Mouse (Mus musculus) embryonic facial prominence, embryonic 10.5 days (tissue): ENCODE measurements around the gene Ica1l. TPM values are rescaled to one million over a fixed set of nuclear protein-coding genes. Genes with fewer than 3 reads are reported as not detected.

Experiments used
- DNase-seq: peaks from one replicate; pipeline ENCODE4 v3.0.0-alpha.2; 2017; ENCODE audit warnings: low spot score
- H3K27ac ChIP-seq: fragments of 300-500 bp; sonication (generic); replicated peaks from 2 replicates; pipeline ENCODE4 v1.5.1; 2016; ENCODE audit warnings: mild to moderate bottlenecking
- H3K27me3 ChIP-seq: fragments of 300-500 bp; sonication (generic); replicated peaks from 2 replicates; pipeline ENCODE4 v1.6.1; 2016; ENCODE audit warnings: low read depth, mild to moderate bottlenecking; ENCODE audit not compliant: poor library complexity, severe bottlenecking
- H3K36me3 ChIP-seq: fragments of 300-500 bp; sonication (generic); replicated peaks from 2 replicates; pipeline ENCODE4 v1.6.1; 2016; ENCODE audit warnings: mild to moderate bottlenecking, moderate library complexity
- H3K4me1 ChIP-seq: fragments of 300-500 bp; sonication (generic); 2 replicates; pipeline ENCODE4 v1.6.1; 2016
- H3K4me3 ChIP-seq: fragments of 300-500 bp; sonication (generic); 2 replicates; pipeline ENCODE4 v1.5.1; 2016; ENCODE audit warnings: mild to moderate bottlenecking, moderate library complexity
- H3K9me3 ChIP-seq: fragments of 300-500 bp; sonication (generic); 2 replicates; pipeline ENCODE4 v1.6.1; 2016; ENCODE audit warnings: mild to moderate bottlenecking
- WGBS: fragments of 180-500 bp; shearing (Covaris S2); methylation state at CpG from one replicate; pipeline ENCODE4 v1.1.7; 2016; 5-methylcytosine and 5-hydroxymethylcytosine counted together
- polyA plus RNA-seq: library from polyadenylated mRNA; unstranded; fragments of >200 nt; fragmentation: Nextera tagmentation; extraction: Ambion mirVana; gene quantifications from 2 replicates; pipeline ENCODE4 v1.2.1, GENCODE M21; 2016

The Ica1l gene
- polyA plus RNA-seq, 1 experiment from 2014 or later: 0.77 TPM

DNA sequence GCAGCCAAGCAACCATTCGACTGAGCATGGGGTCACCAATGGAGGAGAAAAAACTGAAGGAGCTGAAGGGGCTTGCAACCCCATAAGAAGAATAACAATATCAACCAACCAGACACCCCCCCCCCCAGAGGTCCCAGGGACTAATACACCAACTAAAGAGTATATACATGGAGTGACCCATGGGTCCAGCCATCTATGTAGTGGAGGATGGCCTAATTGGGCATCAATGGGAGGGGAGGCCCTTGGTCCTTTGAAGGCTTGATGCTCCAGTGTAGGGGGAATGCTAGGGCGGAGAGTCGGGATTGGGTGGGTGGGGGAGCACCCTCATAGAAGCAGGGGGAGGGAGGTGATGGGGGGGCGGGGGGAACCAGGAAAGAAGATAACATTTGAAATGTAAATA, 95.5 kb downstream of the Ica1l start:
- no peak overlapping the region for H3K4me3 ChIP-seq
- WGBS: 100% methylated on average over 4 of the region's 4 CpGs
- no peak for DNase-seq
- H3K9me3 ChIP-seq: no peaks in the 10 kb centered on the region
- peaks cover 13% of the 10 kb centered on the region for H3K4me1 ChIP-seq
- peaks cover 25% of the 10 kb centered on the region for H3K36me3 ChIP-seq
- no peaks in the 10 kb centered on the region for H3K27me3 ChIP-seq
- H3K27ac ChIP-seq: no peak overlapping the region

DNA sequence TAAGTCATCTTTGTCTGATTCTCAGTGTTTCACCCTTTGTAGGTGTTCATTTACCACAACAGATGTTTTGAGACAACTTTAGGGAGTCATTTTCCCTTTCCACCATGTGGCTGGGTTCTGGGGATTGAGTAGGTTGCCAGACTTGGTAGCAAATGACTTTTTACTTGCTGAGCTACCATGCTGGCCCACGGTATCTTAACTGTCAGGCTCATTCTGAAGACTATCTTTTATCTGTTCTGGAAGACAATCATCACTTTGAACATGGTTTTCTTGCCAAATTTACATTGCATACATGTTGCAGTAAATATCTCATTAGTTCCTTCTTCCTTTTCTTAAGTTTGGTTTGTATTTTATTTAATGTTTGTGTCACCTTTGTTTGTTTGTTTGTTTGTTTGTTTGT, 97.0 kb downstream of the Ica1l start:
- DNase-seq: no peak
- no peaks in the 10 kb centered on the region for H3K9me3 ChIP-seq

DNA sequence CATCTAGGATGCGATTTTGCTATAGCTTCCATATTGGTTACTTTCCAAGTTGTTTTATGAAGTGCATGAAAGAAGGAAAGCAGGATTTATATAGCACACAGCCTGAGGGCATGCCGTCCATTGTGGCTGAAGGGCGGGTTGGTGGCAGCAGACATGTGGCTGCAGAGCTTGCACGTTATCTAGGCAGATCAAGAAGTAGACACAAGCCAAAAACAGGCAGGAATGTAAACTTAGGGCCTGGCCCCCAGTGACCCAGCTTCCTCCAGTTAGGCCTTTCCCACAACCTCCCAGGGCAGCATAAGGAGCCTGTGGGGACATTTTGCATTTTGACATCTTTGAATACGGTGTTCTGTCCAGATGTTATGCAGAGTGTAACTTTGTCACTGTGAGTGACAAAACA, 99.2 kb downstream of the Ica1l start:
- Histone ChIP-seq H3K4me3 (no peak overlapping the region), H3K9me3 (no peaks in the 10 kb centered on the region), H3K4me1 (peaks cover 19% of the 10 kb centered on the region), H3K27me3 (no peaks in the 10 kb centered on the region), H3K36me3 (peaks cover 1% of the 10 kb centered on the region; the same call in 1 of the 2 replicates), H3K27ac (peak overlapping the region; percentile 1; the same call in 1 of the 2 replicates)
- 45% methylated on average over 5 of the region's 5 CpGs for WGBS
- peak; percentile 35 for DNase-seq

More for the DNA sequence above, 97.0 kb downstream of the Ica1l start:
- Histone ChIP-seq H3K4me3 (no peak overlapping the region), H3K27me3 (no peaks in the 10 kb centered on the region), H3K36me3 (peaks cover 21% of the 10 kb centered on the region), H3K27ac (no peak overlapping the region), H3K4me1 (peaks cover 19% of the 10 kb centered on the region)
- 91% methylated on average over 1 of the region's 1 CpGs for WGBS

DNA sequence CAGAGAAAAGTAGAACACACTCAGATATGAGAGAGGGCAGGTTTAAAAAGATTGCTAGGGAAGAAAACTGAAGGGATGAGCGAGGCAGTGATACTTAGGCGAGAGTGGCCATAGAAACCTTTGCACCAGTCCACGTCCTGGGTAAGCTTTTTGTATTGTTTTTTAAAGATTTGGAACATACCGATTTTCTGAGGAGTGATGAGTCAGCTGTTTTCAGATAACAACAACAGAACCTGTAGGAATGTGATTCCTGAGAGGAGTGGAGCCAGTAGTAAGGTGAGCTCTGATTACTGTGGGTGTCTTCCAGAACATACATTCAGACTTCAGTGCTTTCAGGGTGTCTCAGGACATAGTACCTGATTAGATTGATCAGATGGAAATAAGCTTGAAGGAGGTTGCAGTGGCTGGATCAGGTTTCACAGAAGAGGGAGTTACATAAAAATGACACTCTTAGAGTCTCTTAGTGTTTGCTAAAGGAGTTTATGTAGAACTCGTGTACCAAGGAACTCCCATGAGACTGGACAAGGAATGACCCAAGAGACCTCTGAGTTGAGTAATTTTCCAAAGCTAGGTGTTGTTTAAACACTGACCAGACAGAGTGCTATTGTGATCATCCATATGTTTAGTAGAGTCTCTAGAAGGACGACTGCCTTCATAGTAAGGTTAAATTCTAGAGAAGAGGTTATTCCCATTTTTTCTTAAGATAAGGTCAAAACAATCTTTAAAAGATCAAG, 100.8 kb downstream of the Ica1l start:
- Histone ChIP-seq H3K27me3 (no peaks in the 10 kb centered on the region), H3K4me1 (peaks cover 19% of the 10 kb centered on the region), H3K9me3 (no peaks in the 10 kb centered on the region), H3K27ac (no peak overlapping the region), H3K36me3 (no peaks in the 10 kb centered on the region), H3K4me3 (no peak overlapping the region)
- WGBS: 80% methylated on average over 6 of the region's 6 CpGs
- DNase-seq: no peak

DNA sequence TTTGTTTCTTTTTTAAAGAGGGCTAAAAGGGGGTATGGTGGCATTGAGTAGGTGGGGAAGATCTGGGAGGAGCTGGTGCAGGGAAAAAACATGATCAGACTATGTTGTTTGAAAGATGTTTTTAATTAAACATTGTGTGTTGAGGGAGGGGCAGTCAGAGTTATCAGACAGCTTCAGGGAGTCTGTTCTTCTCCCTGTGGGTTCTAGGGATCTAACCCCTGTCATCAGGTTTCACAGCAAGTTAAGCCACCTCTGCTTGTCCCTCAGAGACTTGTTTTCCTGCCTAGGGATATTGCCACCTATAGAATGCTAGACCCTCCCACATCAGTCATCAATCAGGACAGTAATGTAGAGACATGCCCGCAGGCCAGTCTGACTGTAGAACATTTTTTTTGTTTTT, 101.9 kb downstream of the Ica1l start:
- Histone ChIP-seq H3K9me3 (no peaks in the 10 kb centered on the region), H3K4me3 (no peak overlapping the region), H3K27ac (no peak overlapping the region), H3K27me3 (no peaks in the 10 kb centered on the region), H3K36me3 (no peaks in the 10 kb centered on the region), H3K4me1 (peaks cover 19% of the 10 kb centered on the region)
- DNase-seq: no peak
- WGBS: 87% methylated on average over 1 of the region's 1 CpGs

DNA sequence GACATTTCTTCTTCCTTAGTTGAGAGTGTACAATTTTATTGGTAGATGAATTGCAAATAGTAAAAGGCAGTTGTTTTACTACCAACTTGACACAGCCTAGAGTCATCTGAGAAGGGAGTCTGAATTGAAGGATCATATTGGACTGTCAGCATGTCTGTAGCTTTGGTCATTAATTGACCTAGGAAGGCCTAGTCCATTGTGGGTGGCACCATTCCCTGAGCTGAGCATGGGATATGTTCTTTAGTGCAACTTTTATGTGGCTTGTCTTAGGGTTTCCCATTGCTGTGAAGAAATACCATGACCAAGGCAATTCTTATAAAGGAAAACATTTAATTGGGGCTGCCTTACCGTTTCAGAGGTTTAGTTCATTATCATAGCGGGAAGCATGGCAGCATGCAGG, 110.0 kb downstream of the Ica1l start:
- H3K27me3 ChIP-seq: no peaks in the 10 kb centered on the region
- no peaks in the 10 kb centered on the region for H3K4me1 ChIP-seq
- H3K9me3 ChIP-seq: no peaks in the 10 kb centered on the region
- 94% methylated on average over 2 of the region's 2 CpGs for WGBS
- H3K4me3 ChIP-seq: no peak overlapping the region
- H3K27ac ChIP-seq: no peak overlapping the region
- DNase-seq: no peak
- no peaks in the 10 kb centered on the region for H3K36me3 ChIP-seq

Other genes with a start within 250 kb of the Ica1l start
- gene Fam117b, start 130.2 kb downstream of the Ica1l start, polyA plus RNA-seq: 11.2 and 11.5 TPM in 2 replicates
- gene Carf, start 55.1 kb upstream of the Ica1l start, polyA plus RNA-seq: 5.6 and 6.0 TPM in 2 replicates
- 66.8 and 70.6 TPM in 2 replicates for gene Wdr12, start 55.5 kb upstream of the Ica1l start, polyA plus RNA-seq
- 8.6 and 9.5 TPM in 2 replicates for gene Nbeal1, start 137.4 kb upstream of the Ica1l start, polyA plus RNA-seq